ENCODE assay signal across 19 mouse cellular contexts in the genomic region with DNA sequence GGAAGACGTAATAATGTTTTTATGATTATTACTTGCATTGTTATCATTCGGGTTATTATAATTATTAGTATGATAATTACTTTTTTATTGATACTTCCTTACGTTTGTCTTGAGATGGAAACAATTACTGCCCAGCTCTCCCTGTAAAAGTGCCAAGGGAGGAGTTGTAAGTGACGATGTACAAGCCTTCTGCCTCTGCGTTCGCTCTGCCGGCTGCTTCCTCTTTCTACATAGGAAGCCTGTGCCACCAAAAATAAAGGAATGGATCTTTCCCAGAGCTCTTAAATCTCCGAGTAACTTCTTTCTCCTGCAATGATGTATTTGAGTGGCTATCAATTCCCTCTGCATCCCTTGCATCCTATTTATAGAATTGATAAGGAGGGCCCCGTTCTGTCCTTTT.
"Had no signal": no experiment of that assay in that cellular context is flagged by ENCODE, and none has a peak within 500 bp of the region (broad histone marks: within the 10 kb centered on the region; RNA-seq: fewer than 3 reads in every experiment).

No protein-coding gene starts in this region.

- DNase-seq: kidney, adult 9 months; kidney, postnatal 14 days; kidney, postnatal 4 days; layer of hippocampus, adult 9-11 months; liver; lung, adult 18-20 months; lung, postnatal 10 days; lung, postnatal 36 days; midbrain, embryonic 14.5 days; thymus, adult 18-20 months; thymus, postnatal 36 days had no signal

- H3K27ac ChIP-seq: layer of hippocampus, adult 2 months; limb, embryonic 10.5 days; limb, embryonic 13.5 days; liver, embryonic 12.5 days; liver, embryonic 15.5 days; lung, embryonic 15.5 days had no signal

- H3K9ac ChIP-seq: limb, embryonic 13.5 days; liver, embryonic 12.5 days; liver, embryonic 15.5 days; lung, embryonic 15.5 days; neural tube, embryonic 13.5 days had no signal

- H3K36me3 ChIP-seq: limb, embryonic 10.5 days; limb, embryonic 13.5 days; liver, embryonic 12.5 days; liver, embryonic 15.5 days; lung, embryonic 15.5 days; neural tube, embryonic 13.5 days had no signal

- H3K4me2 ChIP-seq: limb, embryonic 13.5 days; liver, embryonic 12.5 days; liver, embryonic 15.5 days; lung, embryonic 15.5 days; midbrain, embryonic 11.5 days; neural tube, embryonic 13.5 days had no signal

- H3K9me3 ChIP-seq: limb, embryonic 10.5 days; liver, embryonic 12.5 days; liver, embryonic 15.5 days; lung, embryonic 15.5 days; neural tube, embryonic 13.5 days had no signal

- H3K4me3 ChIP-seq: layer of hippocampus, adult 2 months; limb, embryonic 10.5 days; limb, embryonic 13.5 days; liver, embryonic 12.5 days; liver, embryonic 15.5 days; lung, embryonic 15.5 days; neural tube, embryonic 13.5 days had no signal

- H3K27me3 ChIP-seq: limb, embryonic 13.5 days; liver, embryonic 12.5 days; liver, embryonic 15.5 days; lung, embryonic 15.5 days; neural tube, embryonic 13.5 days had no signal

- ATAC-seq: liver, embryonic 12.5 days had no signal

- H3K4me1 ChIP-seq: limb, embryonic 10.5 days; limb, embryonic 13.5 days; liver, embryonic 12.5 days; liver, embryonic 15.5 days; lung, embryonic 15.5 days had no signal
